Mouse (Mus musculus) cortical plate, adult 2 months (tissue): ENCODE data around the gene Gon7. TPM values are rescaled to one million over a fixed set of nuclear protein-coding genes. Genes with fewer than 3 reads are reported as not detected.

Experiments
- H3K27ac ChIP-seq: fragments of 200-500 bp; 2 replicates; pipeline ENCODE4 v1.5.1; 2012; ENCODE audit warnings: low read length, control low read depth, inconsistent platforms; ENCODE audit not compliant: insufficient read depth
- H3K4me1 ChIP-seq: fragments of 200-500 bp; 2 replicates; pipeline ENCODE4 v1.6.1; 2011; ENCODE audit warnings: low read length; ENCODE audit not compliant: control insufficient read depth, insufficient read depth
- H3K4me3 ChIP-seq: fragments of 200-500 bp; 2 replicates; pipeline ENCODE4 v1.5.1; 2011; ENCODE audit warnings: mild to moderate bottlenecking, low read length, control low read depth; ENCODE audit not compliant: insufficient read depth
- CTCF ChIP-seq: fragments of 200-500 bp; IDR thresholded peaks from 2 replicates; pipeline ENCODE4 v1.5.1; 2011; ENCODE audit warnings: mild to moderate bottlenecking, control low read depth, low read length; ENCODE audit not compliant: insufficient read depth; ENCODE audit errors: extremely low read depth
- POLR2A ChIP-seq: fragments of 200-500 bp; IDR thresholded peaks from 2 replicates; pipeline ENCODE4 v1.6.1; 2011; ENCODE audit warnings: mild to moderate bottlenecking, low read length, control low read depth; ENCODE audit not compliant: insufficient read depth; ENCODE audit errors: extremely low read depth
- polyA plus RNA-seq: library from polyadenylated mRNA; depleted of rRNA; stranded (reverse); fragments of >200 nt; gene quantifications from 2 replicates; pipeline ENCODE4 v1.2.3, GENCODE M21; 2012; rRNA removed

Gon7 gene
- 10.8 and 11.2 TPM in 2 replicates for polyA plus RNA-seq

DNA sequence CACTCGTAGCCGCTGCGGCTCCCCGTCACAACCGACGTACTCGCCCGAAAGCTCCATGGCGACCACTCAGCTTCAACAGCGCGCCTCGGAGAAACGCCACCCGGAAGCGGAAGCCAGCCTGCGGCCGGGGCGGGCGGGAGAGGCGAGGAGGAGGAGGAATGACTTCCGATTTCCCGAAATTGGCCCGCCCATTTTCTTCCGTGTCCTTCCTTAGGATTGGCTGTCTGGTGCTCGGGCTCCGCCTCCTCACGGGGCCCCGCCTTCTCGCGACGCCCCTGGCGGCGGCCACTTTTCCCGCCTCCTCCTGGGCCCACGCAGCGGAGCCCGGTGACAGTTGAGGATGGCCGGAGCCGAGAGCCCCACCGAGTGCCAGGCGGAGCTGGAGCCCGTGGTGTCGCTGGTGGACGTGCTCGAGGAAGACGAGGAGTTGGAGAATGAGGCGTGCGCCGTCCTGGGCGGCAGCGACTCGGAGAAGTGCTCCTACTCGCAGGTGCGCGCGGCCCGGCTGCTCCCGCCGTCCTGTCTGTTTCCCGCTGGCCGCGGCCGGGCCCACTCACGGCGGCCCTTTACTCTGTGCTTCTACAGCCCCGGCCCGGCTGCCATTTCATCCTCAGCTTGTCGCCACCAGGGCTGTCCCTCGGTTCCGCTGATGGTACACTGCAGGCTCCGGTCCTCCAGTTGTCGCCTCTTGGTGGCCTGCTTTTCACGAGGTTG lies at the start of gene Gon7, which contains the start of the genes Gm28051 and Ubr7:
Gene Gon7 (minus strand): TSS at position 115 of the 714 bp plus-strand sequence.
Gene Gm28051 (minus strand): TSS at position 77 of the 714 bp plus-strand sequence.
Gene Ubr7 (plus strand): TSS at position 279 of the 714 bp plus-strand sequence.
- TF ChIP-seq POLR2A = no peak; the same call in 1 of the 2 replicates
- no peak for TF ChIP-seq CTCF
- Histone ChIP-seq H3K4me3 (peak within 1 kb of the TSS; percentile 91), H3K4me1 (no peaks in the 10 kb centered on the region; the same call in 1 of the 2 replicates), H3K27ac (peak within 1 kb of the TSS; percentile 53)

DNA sequence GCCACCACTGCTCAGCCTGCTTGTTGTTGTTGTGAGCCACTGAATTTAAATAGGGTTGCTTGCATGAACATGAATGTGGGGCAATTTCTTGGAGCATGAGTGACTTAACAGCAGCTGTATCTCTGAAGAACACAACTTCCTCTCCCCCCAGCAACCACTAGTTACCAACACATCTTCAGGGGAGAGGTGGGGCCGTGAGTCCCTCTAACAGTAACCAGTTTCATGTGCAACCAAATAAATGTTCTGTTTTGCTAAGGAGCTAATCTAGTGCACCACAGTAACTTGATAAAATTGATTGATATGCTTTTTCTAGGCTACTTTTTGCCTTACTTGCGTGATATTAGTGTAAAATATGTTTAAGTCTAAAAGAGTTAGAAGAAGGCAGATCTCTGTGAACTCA lies 41.9 kb upstream of the Gon7 start:
- H3K4me3 ChIP-seq = no peak overlapping the region
- H3K27ac ChIP-seq = no peak overlapping the region
- no peaks in the 10 kb centered on the region for H3K4me1 ChIP-seq
- TF ChIP-seq CTCF = no peak
- no peak for TF ChIP-seq POLR2A

- H3K27ac ChIP-seq = no peak overlapping the region
- peaks cover 2% of the 10 kb centered on the region; the same call in 1 of the 2 replicates for H3K4me1 ChIP-seq
- H3K4me3 ChIP-seq = no peak overlapping the region
- TF ChIP-seq POLR2A (no peak), CTCF (no peak)
Measured at GRCm38 (mm10) chr12:102787927-102788326, 30.3 kb upstream of the Gon7 start.

DNA sequence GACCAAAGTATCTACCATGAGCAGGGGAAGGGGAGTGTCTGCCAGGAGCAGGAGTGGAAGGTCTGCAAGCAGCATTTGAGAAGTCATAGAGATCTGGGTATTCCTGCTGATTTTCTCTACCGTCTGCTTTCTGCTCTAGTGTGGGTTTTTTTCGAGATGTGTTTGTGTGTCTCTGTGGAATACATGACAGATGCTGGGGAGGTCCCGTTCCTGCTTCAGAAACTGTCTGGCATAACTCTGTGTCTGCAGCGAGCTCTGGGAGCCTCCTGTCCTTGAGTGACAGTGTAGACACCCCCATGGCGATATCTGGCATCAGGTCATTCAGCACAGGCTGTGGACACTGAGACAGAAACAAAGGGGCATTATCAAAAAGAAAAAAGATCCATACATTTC lies 28.0 kb upstream of the Gon7 start:
- Histone ChIP-seq H3K4me3 (no peak overlapping the region), H3K4me1 (peaks cover 2% of the 10 kb centered on the region; the same call in 1 of the 2 replicates), H3K27ac (no peak overlapping the region)
- no peak for TF ChIP-seq POLR2A
- no peak for TF ChIP-seq CTCF

GRCm38 (mm10) chr12:102784899-102785592 lies 27.4 kb upstream of the Gon7 start:
- Histone ChIP-seq H3K27ac (no peak overlapping the region), H3K4me1 (no peaks in the 10 kb centered on the region), H3K4me3 (no peak overlapping the region)
- no peak for TF ChIP-seq CTCF
- TF ChIP-seq POLR2A = no peak

DNA sequence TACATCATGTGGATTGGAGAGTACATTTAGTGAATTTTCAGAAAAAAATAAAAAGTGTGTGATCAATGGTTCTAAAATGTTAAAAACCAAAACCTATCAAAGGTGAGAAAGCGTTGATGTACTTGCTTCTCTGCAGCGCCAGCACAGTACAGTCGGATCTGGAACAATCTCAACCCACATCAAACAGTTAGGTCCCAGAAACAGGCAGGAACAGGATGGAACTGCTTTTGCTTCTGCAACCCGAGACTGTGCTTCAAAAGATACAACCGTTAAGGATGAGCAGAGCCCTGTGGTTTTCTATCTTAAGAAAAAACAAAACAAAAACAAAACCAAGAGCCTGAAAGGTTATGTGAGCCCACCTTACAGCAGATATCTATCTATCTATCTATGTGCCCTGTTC lies 25.2 kb upstream of the Gon7 start:
- no peaks in the 10 kb centered on the region for H3K4me1 ChIP-seq
- no peak overlapping the region for H3K27ac ChIP-seq
- TF ChIP-seq POLR2A (no peak), CTCF (no peak)
- H3K4me3 ChIP-seq = no peak overlapping the region

- Histone ChIP-seq H3K27ac (no peak overlapping the region), H3K4me1 (no peaks in the 10 kb centered on the region), H3K4me3 (no peak overlapping the region)
- TF ChIP-seq CTCF (0 out of 2 replicates have a peak, but pooled peaks have one; percentile 7), POLR2A (no peak)
Measured at GRCm38 (mm10) chr12:102779452-102779851, 21.8 kb upstream of the Gon7 start.

DNA sequence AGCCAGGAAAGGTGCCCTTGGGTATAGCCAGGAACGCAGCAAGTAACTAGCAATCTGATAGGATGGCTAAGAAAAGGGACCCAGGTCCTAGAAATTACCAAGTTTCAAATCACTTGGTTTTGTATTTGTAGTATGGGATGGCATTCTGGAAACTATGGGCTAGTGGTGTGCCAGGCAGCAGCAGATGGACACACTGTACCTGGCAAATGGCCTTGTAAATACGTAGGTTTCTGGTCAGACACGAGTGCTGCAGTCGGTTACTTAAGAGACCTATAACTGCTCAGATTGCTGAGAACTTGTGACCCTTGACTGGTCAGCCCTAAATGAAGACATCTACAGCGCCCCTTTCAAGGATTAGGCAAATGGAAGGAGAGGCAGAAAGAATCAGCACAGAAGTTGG lies 20.5 kb upstream of the Gon7 start:
- no peak overlapping the region for H3K4me3 ChIP-seq
- no peaks in the 10 kb centered on the region for H3K4me1 ChIP-seq
- TF ChIP-seq CTCF (no peak), POLR2A (no peak)
- no peak overlapping the region for H3K27ac ChIP-seq

DNA sequence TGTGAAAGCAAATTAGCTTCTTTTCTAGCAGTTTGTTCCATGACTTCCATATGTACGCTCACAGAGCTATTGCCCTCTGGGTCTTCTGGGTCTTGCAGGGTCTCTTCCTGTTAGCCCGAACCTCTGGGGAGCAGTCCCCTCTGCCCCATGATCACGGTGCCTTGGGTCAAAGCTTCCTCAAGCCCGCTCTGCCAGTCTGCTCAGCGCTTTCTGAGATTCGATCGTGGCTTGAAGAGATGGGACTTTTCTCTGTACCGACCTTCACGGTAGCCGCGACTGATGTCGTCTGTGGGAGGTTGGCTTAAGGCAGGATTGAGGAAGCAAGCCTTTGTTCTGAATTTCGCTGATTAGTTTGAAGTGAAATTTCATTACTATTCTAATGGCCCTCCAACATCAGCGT lies 18.4 kb upstream of the Gon7 start:
- Histone ChIP-seq H3K4me3 (no peak overlapping the region), H3K4me1 (no peaks in the 10 kb centered on the region), H3K27ac (no peak overlapping the region)
- TF ChIP-seq CTCF (no peak), POLR2A (no peak)
